Mouse (Mus musculus): Measurements from ENCODE around the gene Kmt2d. TPM values are rescaled to one million over a fixed set of nuclear protein-coding genes. Genes with fewer than 3 reads are reported as not detected.

The Kmt2d gene
- polyA plus RNA-seq, 1 experiment from 2014 or later = 12.5 TPM

GRCm38 (mm10) chr15:98864951-98865350 lies 6.1 kb downstream of the Kmt2d start:
- no peaks in the 10 kb centered on the region for H3K9me3 ChIP-seq (replicated peaks)
- H3K4me2 ChIP-seq (replicated peaks) = no peak overlapping the region
- H3K9ac ChIP-seq = no peak overlapping the region
- peaks cover 68% of the 10 kb centered on the region for H3K36me3 ChIP-seq
- H3K4me1 ChIP-seq = peaks cover 30% of the 10 kb centered on the region
- no peak for ATAC-seq (ENCODE audit: low FRiP score)
- no peak overlapping the region for H3K27ac ChIP-seq
- no peak overlapping the region for H3K4me3 ChIP-seq
- WGBS = 94% methylated on average over 6 of the region's 6 CpGs
- H3K27me3 ChIP-seq = no peaks in the 10 kb centered on the region

- no peak overlapping the region for H3K4me3 ChIP-seq
- no peaks in the 10 kb centered on the region for H3K27me3 ChIP-seq
- peaks cover 15% of the 10 kb centered on the region for H3K4me1 ChIP-seq
- peaks cover 82% of the 10 kb centered on the region for H3K36me3 ChIP-seq
- no peak for ATAC-seq (ENCODE audit: low FRiP score)
- H3K9ac ChIP-seq = no peak overlapping the region
- no peaks in the 10 kb centered on the region for H3K9me3 ChIP-seq (replicated peaks)
- WGBS = 94% methylated on average over 12 of the region's 12 CpGs
- H3K27ac ChIP-seq = no peak overlapping the region
- no peak overlapping the region for H3K4me2 ChIP-seq (replicated peaks)
These were observed 7.5 kb downstream of the Kmt2d start for GRCm38 (mm10) chr15:98863451-98863958.

GRCm38 (mm10) chr15:98861701-98862410 lies 9.1 kb downstream of the Kmt2d start:
- H3K27me3 ChIP-seq = no peaks in the 10 kb centered on the region
- H3K4me1 ChIP-seq = no peaks in the 10 kb centered on the region
- peaks cover 98% of the 10 kb centered on the region for H3K36me3 ChIP-seq
- no peak overlapping the region for H3K9ac ChIP-seq
- no peak overlapping the region for H3K4me3 ChIP-seq
- WGBS = 85% methylated on average over 21 of the region's 21 CpGs
- no peak overlapping the region for H3K27ac ChIP-seq
- no peak for ATAC-seq (ENCODE audit: low FRiP score)
- H3K9me3 ChIP-seq (replicated peaks) = no peaks in the 10 kb centered on the region
- H3K4me2 ChIP-seq (replicated peaks) = no peak overlapping the region

- no peak for ATAC-seq (ENCODE audit: low FRiP score)
- Histone ChIP-seq H3K27ac (no peak overlapping the region), H3K4me3 (no peak overlapping the region), H3K9ac (no peak overlapping the region), H3K4me2 (replicated peaks) (no peak overlapping the region), H3K4me1 (no peaks in the 10 kb centered on the region), H3K9me3 (replicated peaks) (no peaks in the 10 kb centered on the region), H3K36me3 (peaks cover 99% of the 10 kb centered on the region), H3K27me3 (no peaks in the 10 kb centered on the region)
- 95% methylated on average over 18 of the region's 18 CpGs for WGBS
These were observed 10.1 kb downstream of the Kmt2d start for GRCm38 (mm10) chr15:98860921-98861320.

- Histone ChIP-seq H3K9ac (no peak overlapping the region), H3K4me2 (replicated peaks) (no peak overlapping the region), H3K27me3 (no peaks in the 10 kb centered on the region), H3K36me3 (peaks cover 99% of the 10 kb centered on the region), H3K4me1 (no peaks in the 10 kb centered on the region), H3K27ac (no peak overlapping the region), H3K4me3 (no peak overlapping the region), H3K9me3 (replicated peaks) (no peaks in the 10 kb centered on the region)
- ATAC-seq (ENCODE audit: low FRiP score) = no peak
- 85% methylated on average over 9 of the region's 9 CpGs for WGBS
These were observed 11.5 kb downstream of the Kmt2d start for GRCm38 (mm10) chr15:98859319-98860043.

GRCm38 (mm10) chr15:98854214-98854613 lies 16.8 kb downstream of the Kmt2d start:
- no peak for ATAC-seq (ENCODE audit: low FRiP score)
- no peaks in the 10 kb centered on the region for H3K4me1 ChIP-seq
- no peaks in the 10 kb centered on the region for H3K9me3 ChIP-seq (replicated peaks)
- 94% methylated on average over 16 of the region's 16 CpGs for WGBS
- no peaks in the 10 kb centered on the region for H3K27me3 ChIP-seq
- no peak overlapping the region for H3K9ac ChIP-seq
- no peak overlapping the region for H3K4me2 ChIP-seq (replicated peaks)
- no peak overlapping the region for H3K27ac ChIP-seq
- no peak overlapping the region for H3K4me3 ChIP-seq
- peaks cover 99% of the 10 kb centered on the region for H3K36me3 ChIP-seq

- no peak overlapping the region for H3K9ac ChIP-seq
- peaks cover 100% of the 10 kb centered on the region for H3K36me3 ChIP-seq
- no peak overlapping the region for H3K27ac ChIP-seq
- H3K4me2 ChIP-seq (replicated peaks) = no peak overlapping the region
- no peak for ATAC-seq (ENCODE audit: low FRiP score)
- H3K27me3 ChIP-seq = no peaks in the 10 kb centered on the region
- H3K4me1 ChIP-seq = no peaks in the 10 kb centered on the region
- no peak overlapping the region for H3K4me3 ChIP-seq
- H3K9me3 ChIP-seq (replicated peaks) = no peaks in the 10 kb centered on the region
- WGBS = 94% methylated on average over 28 of the region's 28 CpGs
These were observed 17.7 kb downstream of the Kmt2d start for GRCm38 (mm10) chr15:98853161-98853937.

GRCm38 (mm10) chr15:98852733-98853132 lies 18.3 kb downstream of the Kmt2d start:
- Histone ChIP-seq H3K4me1 (no peaks in the 10 kb centered on the region), H3K27me3 (no peaks in the 10 kb centered on the region), H3K4me2 (replicated peaks) (no peak overlapping the region), H3K9ac (no peak overlapping the region), H3K27ac (no peak overlapping the region), H3K36me3 (peaks cover 100% of the 10 kb centered on the region), H3K9me3 (replicated peaks) (no peaks in the 10 kb centered on the region), H3K4me3 (no peak overlapping the region)
- WGBS = 82% methylated on average over 9 of the region's 9 CpGs
- ATAC-seq (ENCODE audit: low FRiP score) = no peak

- ATAC-seq (ENCODE audit: low FRiP score) = no peak
- Histone ChIP-seq H3K4me1 (no peaks in the 10 kb centered on the region), H3K27me3 (no peaks in the 10 kb centered on the region), H3K4me3 (no peak overlapping the region), H3K4me2 (replicated peaks) (no peak overlapping the region), H3K36me3 (peaks cover 100% of the 10 kb centered on the region), H3K9ac (no peak overlapping the region), H3K9me3 (replicated peaks) (no peaks in the 10 kb centered on the region), H3K27ac (no peak overlapping the region)
- 91% methylated on average over 9 of the region's 9 CpGs for WGBS
These were observed 18.9 kb downstream of the Kmt2d start for GRCm38 (mm10) chr15:98852071-98852470.

GRCm38 (mm10) chr15:98851229-98851818 lies 19.7 kb downstream of the Kmt2d start:
- no peak overlapping the region for H3K4me3 ChIP-seq
- peaks cover 100% of the 10 kb centered on the region for H3K36me3 ChIP-seq
- H3K4me1 ChIP-seq = no peaks in the 10 kb centered on the region
- 93% methylated on average over 21 of the region's 21 CpGs for WGBS
- H3K9me3 ChIP-seq (replicated peaks) = no peaks in the 10 kb centered on the region
- ATAC-seq (ENCODE audit: low FRiP score) = no peak
- H3K4me2 ChIP-seq (replicated peaks) = no peak overlapping the region
- H3K9ac ChIP-seq = no peak overlapping the region
- no peak overlapping the region for H3K27ac ChIP-seq
- no peaks in the 10 kb centered on the region for H3K27me3 ChIP-seq

- 95% methylated on average over 14 of the region's 14 CpGs for WGBS
- no peak overlapping the region for H3K4me3 ChIP-seq
- peaks cover 100% of the 10 kb centered on the region for H3K36me3 ChIP-seq
- no peaks in the 10 kb centered on the region for H3K27me3 ChIP-seq
- H3K27ac ChIP-seq = no peak overlapping the region
- no peak overlapping the region for H3K4me2 ChIP-seq (replicated peaks)
- ATAC-seq (ENCODE audit: low FRiP score) = no peak
- no peak overlapping the region for H3K9ac ChIP-seq
- H3K4me1 ChIP-seq = no peaks in the 10 kb centered on the region
- H3K9me3 ChIP-seq (replicated peaks) = no peaks in the 10 kb centered on the region
These were observed 20.3 kb downstream of the Kmt2d start for GRCm38 (mm10) chr15:98850668-98851067.
